ENCODE assay signal across 17 mouse cellular contexts in the genomic region with DNA sequence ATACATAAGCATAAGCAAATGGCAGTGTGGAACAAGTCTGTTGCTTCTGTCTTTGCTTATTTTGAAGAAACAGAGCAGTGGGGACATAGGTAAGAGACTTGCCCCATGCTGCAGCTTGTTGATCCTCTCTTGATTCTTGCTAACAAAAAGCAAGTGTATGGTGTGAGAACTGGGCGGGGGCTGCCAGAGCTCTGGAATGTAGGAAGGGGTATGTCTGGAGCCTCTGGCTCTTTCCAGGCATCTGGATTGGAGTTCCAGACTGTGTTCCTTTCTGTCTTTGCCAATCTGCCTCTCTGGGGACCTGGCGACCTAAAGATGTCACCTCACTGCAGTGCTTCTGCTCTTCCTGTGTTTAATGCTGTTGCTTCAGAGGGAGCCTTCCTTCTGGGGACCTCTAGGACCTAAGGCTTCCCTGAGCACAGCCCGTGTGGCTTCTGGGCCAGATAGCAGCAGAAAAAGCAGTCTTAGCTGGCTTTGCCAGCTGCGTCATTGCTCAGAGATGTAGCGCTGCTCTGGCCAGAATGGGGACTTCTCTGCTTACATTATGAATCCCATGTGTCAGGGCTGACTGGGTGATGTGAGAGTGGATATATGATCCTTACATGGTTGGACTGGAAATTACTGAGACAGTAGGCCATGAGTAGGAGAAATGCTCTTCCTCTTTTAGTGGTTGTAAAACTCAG.
A peak's percentile ranks its signal among the peaks of the same experiment; 100 is the strongest.
DNase-seq lines count a peak whose midpoint lies in the region; ATAC-seq and TF ChIP-seq lines count a peak whose summit lies in the region.
"Had no signal": no experiment of that assay in that cellular context is flagged by ENCODE, and none has a peak within 500 bp of the region (broad histone marks: within the 10 kb centered on the region; RNA-seq: fewer than 3 reads in every experiment).

No protein-coding gene starts in this region.

- WGBS in heart, embryonic 10.5 days, result 58% methylated on average over 5 of the region's 5 CpGs
- 70% methylated on average over 5 of the region's 5 CpGs for WGBS in lung, adult 2 months
- WGBS in stomach, embryonic 16.5 days, result 50% methylated on average over 5 of the region's 5 CpGs

- peak; percentile 66; the same call in 1 of the 2 replicates for ATAC-seq in stomach, embryonic 16.5 days (ENCODE audit: insufficient read depth, low FRiP score)
- ATAC-seq: intestine, embryonic 16.5 days had no signal

- intact Hi-C loops in heart, postnatal 36 days (cut with DNase I), result no loop called here

- H3K4me2 ChIP-seq in stomach, embryonic 16.5 days (ENCODE audit: low read depth, low read length), result no peak overlapping the region
- H3K4me2 ChIP-seq: hindbrain, embryonic 14.5 days; liver, embryonic 15.5 days had no signal

- TF ChIP-seq POLR2A in lung, adult 2 months (IDR thresholded peaks at IDR 0.05; ENCODE audit: borderline replicate concordance, extremely low read depth, low read depth, low read length), result no peak
- TF ChIP-seq POLR2A in embryonic fibroblast, embryonic 13.5 days (IDR thresholded peaks at IDR 0.05; ENCODE audit: low read depth, low read length), result no peak

- TF ChIP-seq CTCF in lung, adult 2 months (IDR thresholded peaks at IDR 0.05; ENCODE audit: insufficient read depth, low read length), result no peak
- TF ChIP-seq CTCF in embryonic fibroblast, embryonic 13.5 days (IDR thresholded peaks at IDR 0.05; ENCODE audit: borderline replicate concordance, insufficient read depth, low read length), result no peak

- H3K4me3 ChIP-seq in heart, embryonic 10.5 days, result no peak overlapping the region
- no peak overlapping the region for H3K4me3 ChIP-seq in lung, adult 2 months (replicated peaks; ENCODE audit: extremely low read depth, low read depth, low read length)
- H3K4me3 ChIP-seq in embryonic fibroblast, embryonic 13.5 days (ENCODE audit: insufficient read depth, low read length), result no peak overlapping the region
- no peak overlapping the region for H3K4me3 ChIP-seq in stomach, embryonic 16.5 days (replicated peaks; ENCODE audit: low read length)
- H3K4me3 ChIP-seq: forebrain, embryonic 10.5 days; liver, embryonic 15.5 days had no signal

- no peaks in the 10 kb centered on the region for H3K36me3 ChIP-seq in heart, embryonic 10.5 days
- H3K36me3 ChIP-seq in stomach, embryonic 16.5 days (ENCODE audit: control insufficient read depth, insufficient read depth, low read length), result no peaks in the 10 kb centered on the region
- H3K36me3 ChIP-seq: forebrain, embryonic 10.5 days; liver, embryonic 15.5 days had no signal

- H3K27ac ChIP-seq in heart, embryonic 10.5 days, result peak overlapping the region; percentile 56
- H3K27ac ChIP-seq in embryonic fibroblast, embryonic 13.5 days (ENCODE audit: insufficient read depth, low read length), result peak overlapping the region; percentile 79
- no peak overlapping the region for H3K27ac ChIP-seq in stomach, embryonic 16.5 days (ENCODE audit: low read length)
- H3K27ac ChIP-seq: forebrain, embryonic 10.5 days; hindbrain, embryonic 14.5 days; liver, embryonic 15.5 days had no signal

- H3K27me3 ChIP-seq in heart, embryonic 10.5 days (ENCODE audit: insufficient read depth, poor library complexity, severe bottlenecking), result no peaks in the 10 kb centered on the region
- H3K27me3 ChIP-seq in stomach, embryonic 16.5 days (ENCODE audit: control insufficient read depth, insufficient read depth, low read length), result no peaks in the 10 kb centered on the region
- H3K27me3 ChIP-seq: liver, embryonic 15.5 days had no signal

- H3K9ac ChIP-seq in stomach, embryonic 16.5 days (ENCODE audit: low read length), result no peak overlapping the region
- H3K9ac ChIP-seq: hindbrain, embryonic 14.5 days; liver, embryonic 15.5 days had no signal

- DNase-seq in heart, embryonic 10.5 days (ENCODE audit: low spot score), result no peak
- DNase-seq in heart, postnatal 36 days, result no peak
- DNase-seq in lung, postnatal 10 days, result peak; percentile 68
- DNase-seq in lung, adult 2 months, result no peak
- no peak for DNase-seq in MN1 (ENCODE audit: low spot score)
- no peak for DNase-seq in layer of hippocampus, adult 11-12 months (ENCODE audit: low spot score)
- DNase-seq: adrenal gland, postnatal 10 days; cerebellum, adult 2 months; gastrocnemius, postnatal 14 days; kidney, postnatal 14 days; right cerebral cortex, adult 18-20 months had no signal

- H3K4me1 ChIP-seq in heart, embryonic 10.5 days, result peaks cover 7% of the 10 kb centered on the region; the same call in 1 of the 2 replicates
- no peaks in the 10 kb centered on the region for H3K4me1 ChIP-seq in lung, adult 2 months (ENCODE audit: control insufficient read depth, insufficient read depth, low read length)
- H3K4me1 ChIP-seq in embryonic fibroblast, embryonic 13.5 days (ENCODE audit: control insufficient read depth, insufficient read depth, low read length), result peaks cover 7% of the 10 kb centered on the region
- H3K4me1 ChIP-seq in stomach, embryonic 16.5 days (ENCODE audit: control insufficient read depth, insufficient read depth, low read length), result peaks cover 7% of the 10 kb centered on the region; the same call in 1 of the 2 replicates
- H3K4me1 ChIP-seq: forebrain, embryonic 10.5 days; liver, embryonic 15.5 days had no signal

- no peaks in the 10 kb centered on the region for H3K9me3 ChIP-seq in heart, embryonic 10.5 days
- H3K9me3 ChIP-seq in stomach, embryonic 16.5 days (replicated peaks; ENCODE audit: control insufficient read depth, low read length), result no peaks in the 10 kb centered on the region
- H3K9me3 ChIP-seq: forebrain, embryonic 10.5 days; liver, embryonic 15.5 days had no signal
